Mouse (Mus musculus): ENCODE data around the gene Gm49380.

Gene Gm49380

DNA sequence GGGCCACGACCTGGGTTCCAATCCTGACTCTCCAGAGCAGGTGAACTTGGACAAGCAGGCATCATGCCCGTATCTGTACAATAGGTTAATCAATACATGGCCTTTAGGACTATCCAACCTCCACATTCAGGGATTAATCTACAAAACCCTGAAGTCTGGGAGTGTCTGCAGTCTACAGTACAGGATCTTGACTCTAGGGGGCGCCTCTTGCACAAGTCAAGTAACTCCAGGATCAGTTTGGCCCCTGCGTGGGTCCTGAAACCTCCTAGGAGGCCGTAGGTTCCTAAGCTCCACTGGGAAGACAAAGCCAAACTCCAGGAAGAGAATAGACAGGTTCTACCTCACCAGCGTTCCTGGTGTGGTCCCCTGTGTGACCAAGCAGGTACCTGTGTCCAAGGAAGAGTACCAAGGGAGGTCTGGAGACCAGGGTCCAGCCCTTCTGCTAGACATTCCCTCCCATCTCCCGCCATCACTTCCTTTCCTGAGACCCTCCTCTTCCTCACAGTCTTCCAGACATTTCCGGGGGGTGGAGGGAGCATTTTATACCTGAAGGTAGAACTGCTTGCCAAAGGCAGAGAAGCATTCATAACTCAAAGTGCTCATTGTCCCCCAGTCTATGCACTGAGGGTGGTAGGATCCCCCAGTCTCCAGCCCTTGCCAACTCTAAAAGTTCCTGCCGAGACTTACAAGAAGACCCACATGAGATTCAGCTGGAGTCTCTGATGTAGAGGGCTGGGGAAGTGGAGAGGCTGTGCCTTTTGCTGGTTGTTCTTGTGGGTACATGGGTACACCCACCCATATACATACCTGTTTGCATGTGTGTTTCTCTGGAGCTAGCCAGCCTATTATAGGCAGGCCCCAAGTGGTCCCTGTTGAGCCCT is 38.7 kb downstream of the Gm49380 start:
- peak; percentile 74 for DNase-seq (ENCODE audit: low read depth)

DNA sequence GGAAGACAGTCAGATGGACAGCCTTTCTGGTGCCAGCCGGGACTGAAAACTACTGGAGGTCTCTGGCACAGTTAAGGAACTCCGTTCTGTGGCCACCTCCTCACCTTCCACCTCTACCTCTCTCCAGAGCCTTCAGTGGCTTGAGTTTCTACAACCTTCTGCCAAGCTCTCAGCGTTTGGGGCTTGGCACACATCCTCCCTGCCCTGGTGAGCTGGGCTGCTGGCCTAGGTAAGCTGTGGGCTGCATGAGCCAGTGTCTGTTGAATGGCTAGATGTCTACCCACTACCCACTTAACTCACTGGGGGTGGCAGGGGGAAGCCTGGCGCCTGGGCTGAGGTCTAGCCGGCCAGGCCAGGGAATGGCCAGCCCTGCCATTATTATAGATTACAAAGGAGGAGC is 40.2 kb downstream of the Gm49380 start:
- DNase-seq (ENCODE audit: low read depth): no peak

DNA sequence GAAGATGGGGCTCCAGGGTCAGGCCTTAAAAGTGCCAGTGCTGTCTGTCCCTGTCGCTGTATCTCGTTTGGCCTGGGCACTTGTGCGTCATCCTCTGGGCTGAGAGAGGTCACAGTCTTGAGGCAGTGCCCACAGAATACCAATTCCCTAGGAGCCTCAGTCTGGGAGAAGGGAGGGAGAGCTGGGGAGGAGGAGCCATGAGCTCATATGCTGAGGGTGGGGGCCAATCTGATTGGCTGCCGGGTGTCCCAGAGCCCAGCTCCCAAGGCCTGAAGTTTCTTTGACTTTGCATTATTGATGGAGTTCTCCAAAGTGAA is 40.7 kb downstream of the Gm49380 start:
- DNase-seq (ENCODE audit: low read depth): no peak

DNA sequence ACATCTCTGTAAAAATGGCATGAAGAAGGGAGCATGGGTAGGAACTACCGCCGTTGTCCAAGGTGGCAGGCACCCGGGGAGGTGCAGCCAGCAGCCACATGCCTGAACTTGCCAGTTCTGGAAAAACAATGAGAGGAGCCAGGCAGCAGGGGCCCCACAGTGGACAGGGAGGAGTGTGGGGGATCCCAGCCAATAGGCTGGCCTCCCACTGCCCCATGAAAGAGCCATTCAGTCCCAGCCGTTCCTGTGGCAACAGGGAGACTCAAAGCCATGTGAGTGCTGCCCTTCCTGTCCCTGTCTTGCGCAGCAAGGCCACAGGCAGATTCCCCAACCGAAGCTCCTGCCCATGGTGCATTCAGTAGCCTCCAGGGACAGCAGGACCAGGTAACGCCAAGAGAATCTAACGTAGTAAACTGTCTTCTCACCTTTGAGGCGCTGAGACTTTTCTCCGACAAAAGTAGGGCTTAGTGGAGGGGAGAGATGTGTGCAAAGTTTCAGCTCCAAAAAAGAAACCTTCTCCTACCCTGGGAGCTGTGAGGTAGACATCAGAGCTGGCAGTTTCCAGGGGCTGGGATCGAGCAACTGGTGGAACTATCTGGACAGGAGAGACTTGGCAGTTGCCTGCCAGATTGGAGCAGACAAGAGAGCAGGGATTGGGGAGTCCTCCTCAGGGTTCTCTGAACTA is 41.2 kb downstream of the Gm49380 start:
- DNase-seq (ENCODE audit: low read depth): no peak

DNA sequence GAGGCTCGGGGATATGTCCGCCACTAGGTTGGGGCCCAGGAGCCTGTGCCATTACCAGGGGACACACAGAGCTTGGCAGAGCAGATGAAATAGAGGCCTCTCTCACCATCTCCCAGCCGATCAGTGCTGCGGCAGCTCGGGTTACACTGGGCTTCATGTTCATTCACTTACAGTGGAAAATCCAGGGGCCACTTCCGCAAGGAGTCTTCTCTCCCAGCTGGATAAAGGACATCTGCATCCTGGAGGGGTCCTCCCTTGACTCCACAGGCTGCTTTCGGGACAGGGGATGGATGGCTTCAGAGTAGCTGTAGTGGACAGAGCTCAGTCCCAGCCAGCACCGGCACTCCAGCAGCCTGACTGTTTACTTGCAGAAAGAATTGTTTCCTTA is 42.5 kb downstream of the Gm49380 start:
- DNase-seq (ENCODE audit: low read depth): no peak

DNA sequence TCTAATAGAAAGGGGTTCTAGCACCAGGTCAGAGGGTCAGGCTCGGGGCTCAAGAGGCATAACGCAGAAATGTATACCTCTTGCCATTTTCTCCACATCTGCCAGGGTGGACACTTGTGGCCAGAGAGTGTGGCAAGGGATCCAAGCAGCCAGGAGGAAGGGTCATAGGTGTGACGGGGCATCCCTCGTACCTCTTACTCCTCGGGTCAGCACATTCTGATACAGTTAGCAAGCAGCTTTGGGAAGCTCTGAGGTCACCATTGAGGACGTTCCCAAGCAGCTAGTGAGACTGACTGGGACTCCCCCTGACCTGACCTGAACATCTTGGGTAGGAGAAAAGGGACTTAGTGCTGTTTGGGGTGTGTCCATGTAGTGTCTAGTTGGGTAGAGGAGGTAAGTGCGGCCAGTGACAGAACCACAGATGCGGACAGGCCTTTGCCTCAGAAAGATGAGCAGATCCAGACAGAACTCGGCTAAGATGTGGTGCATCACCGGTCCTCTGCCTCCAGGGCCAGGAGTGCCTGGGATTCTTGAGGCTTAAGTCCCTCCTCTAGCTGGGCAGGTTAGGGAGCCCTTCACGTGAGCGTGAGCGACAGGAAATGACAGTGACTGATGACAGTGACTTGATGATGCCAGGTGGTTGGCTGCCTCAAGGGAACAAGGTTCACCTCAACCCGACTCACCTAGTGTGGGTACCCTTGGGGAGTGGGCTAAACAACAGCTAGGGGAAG is 43.0 kb downstream of the Gm49380 start:
- DNase-seq (ENCODE audit: low read depth): no peak

DNA sequence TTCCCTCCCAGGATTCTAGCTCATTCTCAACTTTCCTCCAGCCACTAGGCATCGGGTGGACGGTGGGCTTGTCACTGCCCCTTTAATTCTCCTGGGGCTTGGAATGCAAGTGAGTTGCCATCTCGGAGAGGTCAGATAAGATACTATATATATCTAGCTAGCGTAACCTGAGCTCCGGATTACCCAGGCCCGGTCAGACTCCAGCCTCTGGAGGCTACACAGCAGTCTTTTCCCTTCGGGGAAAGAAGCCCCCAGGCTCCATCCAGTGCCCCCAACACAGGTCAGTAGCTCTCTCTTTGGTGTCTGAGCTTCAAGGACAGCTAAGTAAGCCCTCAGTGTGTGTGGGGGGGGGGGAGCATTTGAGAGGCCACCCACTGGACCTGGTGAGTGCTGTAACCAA is 44.0 kb downstream of the Gm49380 start:
- no peak for DNase-seq (ENCODE audit: low read depth)

DNA sequence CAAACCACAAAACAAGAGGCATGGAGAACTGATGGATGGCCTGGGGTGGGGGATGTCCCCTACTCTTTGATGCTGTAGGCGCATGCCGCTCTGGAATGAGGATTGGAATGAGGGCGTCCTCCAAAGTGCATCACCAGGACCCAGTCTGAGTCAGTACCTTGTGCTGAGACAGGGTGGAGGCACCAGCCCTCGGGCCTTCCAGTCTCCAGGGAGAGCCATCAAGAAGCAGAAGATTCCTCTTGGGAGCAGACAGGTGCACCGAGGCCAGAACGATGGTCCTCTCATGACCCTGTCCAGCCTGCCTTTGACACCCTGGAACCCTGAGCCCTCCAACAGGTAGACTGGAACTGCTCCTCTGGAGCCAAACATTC is 45.4 kb downstream of the Gm49380 start:
- no peak for DNase-seq (ENCODE audit: low read depth)

DNA sequence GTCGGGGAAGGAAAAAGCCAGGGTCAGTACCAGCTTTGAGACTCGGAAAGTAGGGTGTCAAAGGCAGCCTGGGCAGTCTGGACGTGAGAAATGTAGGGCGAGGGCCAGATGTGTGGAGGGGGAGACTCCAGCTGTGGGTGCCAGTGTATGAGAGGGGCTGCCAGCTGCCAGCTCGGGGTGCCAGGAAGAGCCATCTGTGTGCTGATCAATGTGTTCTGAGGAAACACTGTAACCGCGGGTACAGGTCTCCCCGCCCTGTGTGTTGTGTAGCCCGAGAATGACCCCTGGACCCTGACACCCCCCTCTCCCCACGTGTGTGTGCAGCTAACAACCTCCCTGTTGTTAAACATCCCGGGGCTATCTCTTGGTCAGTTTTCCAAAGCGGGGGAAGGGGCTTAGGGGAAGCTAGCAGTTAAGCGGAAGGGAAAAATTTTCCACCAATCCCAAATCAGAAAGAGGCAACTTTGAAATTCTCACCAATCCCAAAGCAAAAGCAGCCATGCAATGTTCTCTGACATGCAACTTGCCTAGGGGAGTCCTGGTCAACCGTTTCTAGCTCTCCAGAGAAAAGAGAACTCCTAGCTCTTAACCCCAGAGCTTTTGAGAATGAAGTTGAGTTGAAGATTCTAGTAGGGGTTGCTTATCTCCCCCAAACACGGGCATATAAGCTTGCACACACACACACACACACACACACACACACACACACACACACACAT is 45.9 kb downstream of the Gm49380 start:
- no peak for DNase-seq (ENCODE audit: low read depth)

DNA sequence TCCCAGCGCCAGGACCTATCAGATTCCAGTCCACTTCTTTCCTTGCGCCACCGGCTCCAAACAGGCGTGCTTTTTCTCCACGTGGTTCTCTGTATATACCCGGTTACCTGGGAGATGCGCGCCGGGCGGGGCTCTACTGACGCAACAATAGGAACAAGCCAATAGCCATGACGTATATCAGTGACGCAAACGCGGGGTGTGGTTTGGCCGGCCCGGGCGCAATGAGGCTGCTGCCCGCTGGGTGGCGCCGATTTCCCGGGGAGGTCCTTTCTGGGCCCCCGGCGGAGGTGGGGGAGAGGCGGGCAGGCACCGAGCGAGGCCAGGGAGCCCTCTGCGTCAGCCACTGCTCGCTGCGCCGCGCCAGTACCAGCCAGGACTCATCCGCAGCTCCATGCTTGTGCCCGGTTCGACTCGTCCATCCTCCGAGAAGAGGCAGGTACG is 46.5 kb downstream of the Gm49380 start, which contains the start of gene Usp2:
Gene Usp2, plus strand, starts transcription at position 237 of the 441 bp plus-strand sequence.
- DNase-seq (ENCODE audit: low read depth): peak; percentile 99

DNA sequence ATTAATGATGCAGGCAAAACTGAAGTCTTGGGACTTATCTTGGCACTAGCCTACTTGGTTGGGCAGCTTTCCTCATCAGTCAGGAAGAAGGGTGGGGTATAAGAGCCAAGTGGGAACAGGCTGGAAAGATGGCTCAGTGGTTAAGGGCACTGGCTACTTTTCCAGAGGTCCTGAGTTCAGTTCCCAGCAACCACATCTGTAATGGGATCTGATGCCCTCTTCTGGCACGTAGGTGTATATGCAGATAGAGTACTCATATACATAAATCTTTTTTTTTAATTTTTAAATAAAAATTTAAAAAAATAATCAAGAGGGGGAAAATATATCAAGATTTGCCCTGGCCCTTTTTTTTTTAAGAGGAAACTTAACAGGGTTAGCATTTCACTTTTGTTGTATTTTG is 48.1 kb downstream of the Gm49380 start:
- no peak for DNase-seq (ENCODE audit: low read depth)

DNA sequence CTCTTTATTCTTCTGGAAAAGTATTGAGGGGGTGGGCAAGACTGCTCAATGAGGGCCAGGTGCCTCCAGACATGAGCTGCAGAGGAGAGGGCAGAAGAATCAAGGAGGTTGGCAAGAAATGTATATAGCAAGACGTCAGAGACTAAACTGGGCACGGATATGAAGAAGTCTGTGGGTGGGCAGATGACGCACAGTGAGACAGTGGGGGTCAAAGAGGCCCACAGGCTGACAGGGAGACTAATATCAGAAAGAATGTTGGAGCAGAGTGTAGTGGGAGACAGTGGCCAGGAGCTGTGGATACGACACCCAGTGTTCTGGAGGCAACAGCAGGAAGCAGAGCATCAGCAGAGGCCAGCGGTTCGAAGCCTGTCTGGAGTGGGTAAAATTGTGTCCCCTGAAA is 54.7 kb downstream of the Gm49380 start:
- DNase-seq (ENCODE audit: low read depth): no peak

DNA sequence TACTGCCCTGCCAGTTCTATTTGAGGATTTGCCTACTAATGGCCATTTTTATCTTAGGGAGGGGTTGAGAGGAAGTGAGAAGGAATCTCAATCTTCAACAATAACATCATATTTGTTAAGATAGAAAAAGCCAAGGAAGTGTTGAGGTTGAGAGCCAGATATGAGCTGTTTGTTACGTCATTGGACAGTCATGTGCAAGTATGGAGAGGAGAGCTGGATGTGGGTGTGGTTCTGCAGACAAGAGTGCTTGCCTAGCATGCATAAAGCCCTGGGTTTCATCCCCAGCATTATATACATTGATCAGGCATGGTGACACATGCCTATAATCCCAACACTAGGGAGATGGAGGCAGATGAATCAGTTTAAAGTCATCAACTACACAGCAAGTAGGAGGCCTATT is 59.4 kb downstream of the Gm49380 start:
- DNase-seq (ENCODE audit: low read depth): no peak

DNA sequence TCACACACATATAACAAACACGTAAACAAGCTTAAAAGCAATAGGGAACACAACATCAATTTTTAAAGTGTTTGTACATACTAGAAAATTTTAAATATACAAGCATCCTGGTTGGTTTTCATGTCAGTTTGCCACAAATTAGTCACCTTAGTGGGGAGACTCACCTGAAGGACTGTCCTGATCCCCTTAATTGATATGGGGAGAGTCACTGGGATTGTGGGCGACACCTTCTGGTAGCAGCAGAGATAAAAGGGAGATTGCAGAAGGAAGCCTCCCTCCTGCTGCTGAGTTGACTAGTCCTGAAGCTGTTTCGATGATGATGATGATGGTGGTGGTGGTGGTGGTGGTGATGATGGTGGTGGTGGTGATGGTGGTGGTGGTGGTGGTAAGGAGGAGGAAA is 60.4 kb downstream of the Gm49380 start:
- peak; percentile 74 for DNase-seq (ENCODE audit: low read depth)

DNA sequence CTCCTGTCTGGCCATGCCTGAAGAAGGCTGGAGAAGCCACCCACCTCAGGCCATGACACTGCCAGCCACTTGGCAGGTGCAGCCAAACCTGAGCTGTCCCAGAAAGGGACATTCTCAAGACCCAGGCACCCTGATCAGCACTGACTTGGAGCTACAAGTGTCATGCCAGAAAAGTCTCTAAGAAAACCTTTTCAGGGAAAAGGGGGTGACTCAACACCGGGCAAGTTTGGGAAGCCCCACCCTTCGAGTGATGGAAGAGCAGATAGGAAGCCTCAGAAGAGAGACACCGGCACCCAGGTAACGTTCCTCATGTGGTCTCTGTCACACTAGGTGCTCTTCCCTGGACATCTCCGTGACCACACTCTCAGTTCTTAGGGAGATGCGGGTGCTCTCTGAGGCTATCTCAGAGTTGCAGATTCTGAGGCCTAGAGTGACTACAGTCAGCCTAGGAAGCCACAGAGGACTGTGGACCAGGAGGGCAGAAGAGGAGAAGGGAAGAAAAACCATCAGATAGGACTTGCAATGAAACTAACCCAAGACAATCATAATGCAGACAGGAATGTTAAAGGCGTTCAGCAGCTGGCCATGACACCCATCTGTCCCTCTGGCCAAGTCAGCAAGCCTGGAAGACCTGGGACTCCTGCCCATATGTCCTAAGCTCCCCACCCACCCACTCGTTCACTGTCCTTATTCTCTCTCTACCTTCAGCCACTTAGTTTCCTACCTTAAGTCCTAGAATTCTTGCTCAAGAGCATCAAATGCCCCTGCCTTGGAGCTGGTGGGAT is 63.7 kb downstream of the Gm49380 start:
- DNase-seq (ENCODE audit: low read depth): peak; percentile 29

DNA sequence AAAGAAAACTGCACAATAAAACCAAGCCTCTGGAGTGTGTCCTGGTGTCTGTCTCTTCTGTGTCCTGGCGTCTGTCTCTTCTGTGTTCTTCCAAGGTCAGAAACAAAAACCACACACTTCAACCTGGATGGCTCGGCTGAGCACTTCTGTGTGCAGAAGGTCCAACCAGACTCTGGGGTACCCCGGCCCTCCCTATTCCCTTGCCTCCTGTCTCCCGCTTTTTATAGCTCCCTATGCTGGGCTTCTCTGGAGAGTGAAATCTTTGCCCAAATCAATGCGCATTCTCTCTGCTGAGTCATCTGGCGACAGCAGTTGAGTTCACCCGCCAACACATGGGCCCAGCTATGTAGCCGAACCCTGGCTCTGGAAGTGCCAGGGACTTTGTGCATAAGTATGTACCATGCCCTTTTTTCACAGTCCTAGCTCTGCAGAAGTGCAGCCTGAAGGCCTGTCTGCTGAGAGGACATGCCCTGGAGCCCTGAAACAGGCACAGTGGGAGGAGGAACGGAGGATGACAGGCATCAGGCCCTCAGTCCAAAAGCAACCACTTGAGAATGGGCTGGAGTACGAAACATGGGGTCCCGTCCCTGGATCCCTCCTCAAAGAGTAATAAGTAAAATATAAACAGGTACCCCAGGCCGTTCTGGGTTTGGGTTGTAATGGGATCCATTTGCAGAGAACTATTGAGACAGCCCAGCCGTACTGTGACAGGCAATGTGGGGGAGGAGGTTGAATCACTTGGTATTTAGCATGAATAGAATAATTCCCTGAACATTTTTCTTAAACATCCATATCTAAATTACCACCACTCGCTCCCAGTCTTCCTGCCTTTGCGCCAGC is 64.5 kb downstream of the Gm49380 start:
- DNase-seq (ENCODE audit: low read depth): peak; percentile 32

DNA sequence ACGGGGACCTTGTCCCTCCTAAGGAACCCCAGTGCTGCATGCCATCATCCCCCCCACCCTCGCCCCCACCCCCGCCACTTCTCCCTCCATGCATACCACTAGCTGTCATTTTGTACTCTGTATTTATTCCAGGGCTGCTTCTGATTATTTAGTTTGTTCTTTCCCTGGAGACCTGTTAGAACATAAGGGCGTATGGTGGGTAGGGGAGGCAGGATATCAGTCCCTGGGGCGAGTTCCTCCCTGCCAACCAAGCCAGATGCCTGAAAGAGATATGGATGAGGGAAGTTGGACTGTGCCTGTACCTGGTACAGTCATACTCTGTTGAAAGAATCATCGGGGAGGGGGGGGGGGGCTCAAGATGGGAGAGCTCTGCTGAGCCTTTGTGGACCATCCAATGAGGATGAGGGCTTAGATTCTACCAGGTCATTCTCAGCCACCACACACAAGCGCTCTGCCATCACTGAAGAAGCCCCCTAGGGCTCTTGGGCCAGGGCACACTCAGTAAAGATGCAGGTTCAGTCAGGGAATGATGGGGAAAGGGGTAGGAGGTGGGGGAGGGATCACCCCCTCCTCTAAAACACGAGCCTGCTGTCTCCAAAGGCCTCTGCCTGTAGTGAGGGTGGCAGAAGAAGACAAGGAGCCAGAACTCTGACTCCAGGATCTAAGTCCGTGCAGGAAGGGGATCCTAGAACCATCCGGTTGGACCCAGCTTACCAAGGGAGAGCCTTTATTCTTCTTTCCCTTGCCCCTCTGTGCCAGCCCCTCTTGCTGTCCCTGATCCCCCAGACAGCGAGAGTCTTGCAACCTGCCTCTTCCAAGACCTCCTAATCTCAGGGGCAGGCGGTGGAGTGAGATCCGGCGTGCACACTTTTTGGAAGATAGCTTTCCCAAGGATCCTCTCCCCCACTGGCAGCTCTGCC is 65.5 kb downstream of the Gm49380 start:
- DNase-seq (ENCODE audit: low read depth): peak; percentile 29

DNA sequence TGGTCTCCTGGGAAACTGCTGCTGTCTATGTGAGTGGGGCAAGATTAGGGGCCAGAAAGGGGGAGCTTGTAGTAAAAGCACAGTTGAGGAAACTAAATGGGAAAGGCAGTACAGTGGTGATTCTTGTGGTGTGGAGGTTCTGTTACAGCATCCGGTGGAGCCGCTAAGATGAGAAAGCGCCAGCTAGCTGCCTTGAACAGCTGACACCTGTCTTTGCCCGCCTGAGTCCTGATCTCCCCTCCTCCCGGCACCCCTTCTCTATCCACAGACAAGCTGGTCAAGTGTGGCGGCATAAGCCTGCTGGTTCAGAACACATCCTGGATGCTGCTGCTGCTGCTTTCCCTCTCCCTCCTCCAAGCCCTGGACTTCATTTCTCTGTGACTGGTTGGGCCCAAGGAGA is 66.2 kb downstream of the Gm49380 start:
- DNase-seq (ENCODE audit: low read depth): peak; percentile 76

DNA sequence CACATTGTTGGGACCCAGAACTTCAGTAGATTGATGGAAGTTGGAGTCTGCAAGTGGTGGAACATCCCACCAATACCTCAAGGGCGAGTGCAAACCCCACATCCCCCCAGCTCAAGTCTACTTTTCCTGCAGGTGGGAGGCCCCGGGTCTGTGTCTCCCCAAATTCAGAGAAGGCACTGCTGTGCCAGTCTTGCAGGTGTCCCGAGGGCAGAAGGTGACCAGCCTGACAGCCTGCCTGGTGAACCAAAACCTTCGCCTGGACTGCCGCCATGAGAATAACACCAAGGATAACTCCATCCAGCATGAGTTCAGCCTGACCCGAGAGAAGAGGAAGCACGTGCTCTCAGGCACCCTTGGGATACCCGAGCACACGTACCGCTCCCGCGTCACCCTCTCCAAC is 66.9 kb downstream of the Gm49380 start:
- peak; percentile 44 for DNase-seq (ENCODE audit: low read depth)

Data from induced T-regulatory cell, adult 2 months (primary cell).